Mouse (Mus musculus) brain, embryonic 14.5 days (tissue): ENCODE measurements around the gene Topors.

Experiments used
- CTCF ChIP-seq: fragments of 200-500 bp; IDR thresholded peaks from 2 replicates; pipeline ENCODE4 v1.5.1; 2012; ENCODE audit warnings: inconsistent platforms, mild to moderate bottlenecking, moderate library complexity, borderline replicate concordance; ENCODE audit not compliant: insufficient read depth, insufficient read length; ENCODE audit errors: extremely low read depth
- POLR2A ChIP-seq: fragments of 200-500 bp; IDR thresholded peaks from 2 replicates; pipeline ENCODE4 v1.6.1; 2012; ENCODE audit warnings: mild to moderate bottlenecking, inconsistent platforms, borderline replicate concordance; ENCODE audit not compliant: poor library complexity, insufficient read depth, insufficient read length, severe bottlenecking; ENCODE audit errors: extremely low read depth

DNA sequence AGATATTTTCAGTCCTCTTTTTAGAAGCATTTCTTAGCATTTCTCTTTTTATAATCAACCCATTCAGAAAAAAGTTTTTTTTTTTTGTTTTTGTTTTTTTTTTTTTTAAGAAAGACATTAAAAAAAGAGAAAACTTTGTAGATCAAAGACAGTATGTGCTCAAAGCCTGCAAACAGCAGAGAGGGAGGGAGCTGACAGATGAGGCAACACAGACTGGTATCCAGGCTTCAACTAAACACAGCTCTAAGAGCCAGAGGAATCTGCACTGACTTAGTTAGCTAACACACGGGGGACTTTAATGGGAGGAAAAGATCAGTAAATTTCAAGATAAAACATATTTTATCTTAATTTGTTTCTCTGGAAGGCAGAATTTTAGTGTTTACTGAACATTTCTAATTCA lies 5.3 kb downstream of the Topors start:
- TF ChIP-seq CTCF (no peak), POLR2A (no peak)
